Mouse (Mus musculus): Measurements from ENCODE around the gene Sema3g. TPM values are rescaled to one million over a fixed set of nuclear protein-coding genes. Genes with fewer than 3 reads are reported as not detected.

Gene Sema3g
- polyA plus RNA-seq, 1 experiment from 2014 or later, result not detected

DNA sequence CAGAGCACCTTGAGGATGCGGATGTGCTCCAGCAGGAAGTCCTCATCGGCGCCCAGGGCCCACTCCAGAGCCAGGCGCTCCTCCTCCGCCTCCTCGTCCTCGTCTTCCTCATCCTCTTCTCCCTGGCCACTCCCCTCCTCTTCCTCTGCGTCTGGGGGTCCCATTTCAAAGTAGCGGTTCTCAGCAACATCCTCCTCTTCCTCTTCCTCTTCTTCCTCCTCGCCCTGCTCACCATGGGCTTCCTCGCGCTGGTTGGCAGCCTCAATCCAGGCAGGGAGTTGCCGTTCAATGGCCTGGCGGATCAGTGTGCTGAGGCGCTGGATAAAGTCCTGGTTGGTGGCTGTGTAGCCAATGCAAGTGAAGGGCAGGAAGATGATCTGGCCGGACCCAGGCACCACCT, 40.4 kb upstream of the Sema3g start:
- no peak overlapping the region for H3K27ac ChIP-seq (ENCODE audit: low read depth, low read length)
- H3K4me3 ChIP-seq (ENCODE audit: low read depth, low read length), result no peak overlapping the region
- no peak overlapping the region for H3K9ac ChIP-seq (ENCODE audit: low read depth, low read length)
- H3K9me3 ChIP-seq (ENCODE audit: control insufficient read depth, low read length), result no peaks in the 10 kb centered on the region
- peaks cover 79% of the 10 kb centered on the region for H3K36me3 ChIP-seq (ENCODE audit: control insufficient read depth, insufficient read depth, low read length)
- 83% methylated on average over 16 of the region's 16 CpGs for WGBS
- no peaks in the 10 kb centered on the region for H3K4me1 ChIP-seq (replicated peaks; ENCODE audit: control insufficient read depth, insufficient read depth, low read length)
- H3K27me3 ChIP-seq (replicated peaks; ENCODE audit: control insufficient read depth, insufficient read depth, low read length), result no peaks in the 10 kb centered on the region
- no peak for ATAC-seq (replicated peaks; ENCODE audit: low FRiP score)
- H3K4me2 ChIP-seq, result no peak overlapping the region
- no peak for DNase-seq (ENCODE audit: low spot score)

DNA sequence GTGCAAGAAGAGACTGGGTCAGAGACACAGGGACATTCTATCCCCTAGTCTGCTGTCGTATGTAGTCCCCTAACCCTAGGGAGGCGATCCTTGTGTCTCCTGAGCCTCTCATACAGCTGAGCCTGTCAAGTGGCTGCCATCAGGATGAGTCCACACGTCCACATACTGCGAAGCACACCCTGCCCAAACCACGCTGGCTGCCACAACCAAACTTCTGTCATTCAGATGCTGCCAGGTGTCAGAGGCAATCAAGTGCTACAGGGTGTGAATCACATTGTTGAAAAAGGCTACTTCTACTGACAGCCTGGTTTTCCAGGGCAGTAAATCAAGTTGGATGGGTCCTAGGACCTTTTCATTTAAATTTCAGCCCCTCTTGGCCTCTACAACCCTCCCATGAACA, 39.9 kb upstream of the Sema3g start:
- DNase-seq (ENCODE audit: low spot score) (no peak), ATAC-seq (replicated peaks; ENCODE audit: low FRiP score) (no peak)
- Histone ChIP-seq H3K4me3 (ENCODE audit: low read depth, low read length) (no peak overlapping the region), H3K4me2 (no peak overlapping the region), H3K9ac (ENCODE audit: low read depth, low read length) (no peak overlapping the region), H3K4me1 (replicated peaks; ENCODE audit: control insufficient read depth, insufficient read depth, low read length) (peaks cover 1% of the 10 kb centered on the region; the same call in 1 of the 2 replicates), H3K27me3 (replicated peaks; ENCODE audit: control insufficient read depth, insufficient read depth, low read length) (no peaks in the 10 kb centered on the region), H3K9me3 (ENCODE audit: control insufficient read depth, low read length) (no peaks in the 10 kb centered on the region), H3K27ac (ENCODE audit: low read depth, low read length) (no peak overlapping the region), H3K36me3 (ENCODE audit: control insufficient read depth, insufficient read depth, low read length) (peaks cover 79% of the 10 kb centered on the region)
- WGBS, result 83% methylated on average over 5 of the region's 5 CpGs

DNA sequence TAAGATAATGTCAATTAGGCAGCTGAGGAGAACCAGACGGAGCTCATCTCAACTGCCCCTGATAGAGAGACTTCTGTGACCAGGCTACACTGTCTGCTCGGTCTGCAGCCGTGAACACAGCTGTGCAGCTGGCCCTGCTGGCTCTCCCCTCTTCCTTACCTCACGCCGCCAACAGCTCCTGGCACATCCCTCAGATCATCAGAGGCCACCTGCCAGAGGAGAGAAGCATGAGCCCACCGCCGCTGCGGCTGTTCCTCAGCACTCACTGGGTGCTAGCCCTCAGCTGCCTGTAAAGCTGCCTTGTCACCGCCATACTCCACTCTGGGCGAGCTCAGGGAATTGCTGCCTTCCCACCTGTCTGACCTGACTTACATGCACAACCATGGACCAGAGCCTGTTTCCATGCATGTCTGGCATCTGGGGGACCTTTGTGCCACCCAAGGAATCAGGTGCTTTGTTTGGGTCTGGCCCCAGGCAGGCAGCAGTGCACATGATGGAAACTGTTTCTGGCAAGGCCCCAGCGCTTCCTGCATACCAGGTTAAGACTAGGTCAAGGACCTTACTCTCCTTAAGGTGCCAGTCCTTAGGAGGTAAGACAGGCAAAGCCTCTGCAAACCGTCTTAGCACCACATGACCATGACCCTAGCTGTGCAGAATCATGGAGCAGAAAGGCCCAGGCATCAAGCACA, 37.8 kb upstream of the Sema3g start:
- no peak for DNase-seq (ENCODE audit: low spot score)
- Histone ChIP-seq H3K9me3 (ENCODE audit: control insufficient read depth, low read length) (no peaks in the 10 kb centered on the region), H3K4me2 (no peak overlapping the region), H3K27me3 (replicated peaks; ENCODE audit: control insufficient read depth, insufficient read depth, low read length) (no peaks in the 10 kb centered on the region), H3K4me3 (ENCODE audit: low read depth, low read length) (no peak overlapping the region), H3K9ac (ENCODE audit: low read depth, low read length) (no peak overlapping the region), H3K36me3 (ENCODE audit: control insufficient read depth, insufficient read depth, low read length) (peaks cover 76% of the 10 kb centered on the region), H3K4me1 (replicated peaks; ENCODE audit: control insufficient read depth, insufficient read depth, low read length) (peaks cover 8% of the 10 kb centered on the region), H3K27ac (ENCODE audit: low read depth, low read length) (no peak overlapping the region)
- no peak for ATAC-seq (replicated peaks; ENCODE audit: low FRiP score)
- WGBS, result 87% methylated on average over 12 of the region's 12 CpGs

DNA sequence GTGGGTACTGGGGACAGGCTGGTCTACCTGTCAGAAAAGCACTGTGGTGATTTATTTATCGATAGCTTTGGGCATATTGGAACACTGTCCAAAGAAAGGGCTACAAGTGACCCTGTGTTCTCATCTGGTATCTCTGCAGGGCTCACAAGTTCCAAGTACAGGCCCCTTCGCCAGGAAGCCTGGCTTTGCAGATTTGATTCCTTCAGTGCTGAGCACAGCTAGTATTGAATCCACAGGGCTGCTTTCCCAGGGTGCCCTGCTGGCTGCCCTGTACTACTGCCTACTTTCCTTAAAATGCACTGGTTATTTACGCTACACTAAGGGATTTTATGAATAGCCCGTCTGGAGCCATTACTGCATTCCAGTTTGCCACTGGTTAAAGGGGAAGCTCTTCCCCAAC, 36.1 kb upstream of the Sema3g start:
- no peak for DNase-seq (ENCODE audit: low spot score)

DNA sequence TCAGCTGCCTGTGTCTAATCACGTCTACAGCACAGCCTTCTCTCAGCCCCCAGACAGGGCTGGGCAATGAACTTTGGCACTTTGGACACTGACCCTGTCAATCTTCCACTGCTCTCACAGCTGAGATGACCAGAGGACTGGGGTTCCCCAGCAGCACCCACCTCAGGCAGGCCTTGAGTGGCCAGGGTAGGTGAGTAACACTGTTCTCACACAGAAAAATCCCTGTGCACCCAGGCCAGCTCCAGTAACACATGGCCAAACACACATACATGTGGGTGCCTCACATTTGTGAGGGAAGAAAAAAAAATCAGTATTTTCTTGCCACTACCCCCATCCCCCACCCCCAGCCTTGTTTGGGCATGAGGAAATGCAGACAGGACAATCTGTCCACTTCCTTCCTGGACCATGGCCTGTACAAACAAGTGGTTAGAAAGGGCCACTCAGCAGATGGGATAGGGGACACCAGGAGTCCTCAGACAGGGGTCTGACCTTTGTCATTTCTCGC, 34.8 kb upstream of the Sema3g start:
- Histone ChIP-seq H3K36me3 (ENCODE audit: control insufficient read depth, insufficient read depth, low read length) (peaks cover 74% of the 10 kb centered on the region), H3K4me2 (0 out of 2 replicates have a peak overlapping the region, but pooled peaks have one; percentile 11), H3K27ac (ENCODE audit: low read depth, low read length) (no peak overlapping the region; the same call in 1 of the 2 replicates), H3K9ac (ENCODE audit: low read depth, low read length) (no peak overlapping the region), H3K4me3 (ENCODE audit: low read depth, low read length) (no peak overlapping the region), H3K27me3 (replicated peaks; ENCODE audit: control insufficient read depth, insufficient read depth, low read length) (no peaks in the 10 kb centered on the region), H3K9me3 (ENCODE audit: control insufficient read depth, low read length) (no peaks in the 10 kb centered on the region), H3K4me1 (replicated peaks; ENCODE audit: control insufficient read depth, insufficient read depth, low read length) (peaks cover 8% of the 10 kb centered on the region)
- ATAC-seq (replicated peaks; ENCODE audit: low FRiP score) (peak; percentile 57), DNase-seq (ENCODE audit: low spot score) (no peak)
- WGBS, result 74% methylated on average over 2 of the region's 2 CpGs

More for the DNA sequence above, 36.1 kb upstream of the Sema3g start:
- Histone ChIP-seq H3K4me3 (ENCODE audit: low read depth, low read length) (no peak overlapping the region), H3K9me3 (ENCODE audit: control insufficient read depth, low read length) (no peaks in the 10 kb centered on the region), H3K4me2 (no peak overlapping the region), H3K27ac (ENCODE audit: low read depth, low read length) (no peak overlapping the region), H3K4me1 (replicated peaks; ENCODE audit: control insufficient read depth, insufficient read depth, low read length) (peaks cover 8% of the 10 kb centered on the region), H3K27me3 (replicated peaks; ENCODE audit: control insufficient read depth, insufficient read depth, low read length) (no peaks in the 10 kb centered on the region), H3K9ac (ENCODE audit: low read depth, low read length) (no peak overlapping the region), H3K36me3 (ENCODE audit: control insufficient read depth, insufficient read depth, low read length) (peaks cover 75% of the 10 kb centered on the region)
- ATAC-seq (replicated peaks; ENCODE audit: low FRiP score), result no peak
- WGBS, result 91% methylated on average over 4 of the region's 4 CpGs

DNA sequence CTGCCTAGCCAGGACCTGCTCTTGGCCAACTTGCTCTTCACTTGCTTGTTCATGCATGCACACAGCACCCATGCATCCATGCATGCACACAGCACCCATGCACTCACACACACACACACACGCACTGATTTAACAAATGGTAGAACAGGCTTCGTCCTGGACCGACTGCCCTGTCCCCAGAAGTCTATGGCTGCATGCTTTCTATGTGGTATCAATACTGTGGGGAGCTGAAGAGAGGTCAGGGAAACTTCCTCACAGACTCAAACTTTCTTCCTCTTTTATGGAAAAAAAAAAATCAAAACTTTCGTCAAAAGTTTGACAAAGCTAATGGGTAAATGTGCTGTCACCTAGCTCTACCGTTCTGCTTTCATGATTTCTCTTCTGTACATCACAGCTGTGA, 34.1 kb upstream of the Sema3g start:
- Histone ChIP-seq H3K27me3 (replicated peaks; ENCODE audit: control insufficient read depth, insufficient read depth, low read length) (no peaks in the 10 kb centered on the region), H3K4me3 (ENCODE audit: low read depth, low read length) (no peak overlapping the region), H3K36me3 (ENCODE audit: control insufficient read depth, insufficient read depth, low read length) (peaks cover 72% of the 10 kb centered on the region), H3K27ac (ENCODE audit: low read depth, low read length) (peak overlapping the region; percentile 44), H3K4me2 (peak overlapping the region; percentile 11; the same call in 1 of the 2 replicates), H3K9me3 (ENCODE audit: control insufficient read depth, low read length) (no peaks in the 10 kb centered on the region), H3K9ac (ENCODE audit: low read depth, low read length) (peak overlapping the region; percentile 3; the same call in 1 of the 2 replicates), H3K4me1 (replicated peaks; ENCODE audit: control insufficient read depth, insufficient read depth, low read length) (peaks cover 8% of the 10 kb centered on the region)
- no peak for DNase-seq (ENCODE audit: low spot score)
- 73% methylated on average over 5 of the region's 5 CpGs for WGBS
- no peak for ATAC-seq (replicated peaks; ENCODE audit: low FRiP score)

DNA sequence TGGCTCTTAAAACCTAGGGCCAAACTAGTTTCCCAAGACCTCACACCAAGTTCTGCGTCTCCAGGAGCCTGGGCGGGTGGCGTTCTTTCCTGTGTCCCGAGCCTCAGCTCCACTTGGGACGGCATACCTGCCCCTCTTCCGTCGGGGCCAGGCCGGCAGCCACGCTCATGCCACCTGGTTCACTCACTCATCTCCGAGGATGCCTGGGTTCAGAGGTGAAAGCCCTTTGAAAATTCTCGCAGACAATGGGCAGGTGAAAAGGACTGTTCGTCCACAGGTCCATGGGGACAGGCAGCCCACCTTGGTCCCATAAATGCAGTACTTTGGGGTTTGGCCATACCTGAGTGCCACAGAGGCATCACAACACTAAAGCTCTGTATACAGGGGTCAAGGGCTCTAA, 33.5 kb upstream of the Sema3g start:
- no peaks in the 10 kb centered on the region for H3K27me3 ChIP-seq (replicated peaks; ENCODE audit: control insufficient read depth, insufficient read depth, low read length)
- DNase-seq (ENCODE audit: low spot score), result no peak
- no peak overlapping the region for H3K9ac ChIP-seq (ENCODE audit: low read depth, low read length)
- no peak overlapping the region for H3K4me3 ChIP-seq (ENCODE audit: low read depth, low read length)
- H3K36me3 ChIP-seq (ENCODE audit: control insufficient read depth, insufficient read depth, low read length), result peaks cover 72% of the 10 kb centered on the region
- 90% methylated on average over 12 of the region's 12 CpGs for WGBS
- no peaks in the 10 kb centered on the region for H3K9me3 ChIP-seq (ENCODE audit: control insufficient read depth, low read length)
- no peak for ATAC-seq (replicated peaks; ENCODE audit: low FRiP score)
- H3K4me2 ChIP-seq, result no peak overlapping the region
- 0 out of 2 replicates have a peak overlapping the region, but pooled peaks have one; percentile 44 for H3K27ac ChIP-seq (ENCODE audit: low read depth, low read length)
- peaks cover 8% of the 10 kb centered on the region for H3K4me1 ChIP-seq (replicated peaks; ENCODE audit: control insufficient read depth, insufficient read depth, low read length)

DNA sequence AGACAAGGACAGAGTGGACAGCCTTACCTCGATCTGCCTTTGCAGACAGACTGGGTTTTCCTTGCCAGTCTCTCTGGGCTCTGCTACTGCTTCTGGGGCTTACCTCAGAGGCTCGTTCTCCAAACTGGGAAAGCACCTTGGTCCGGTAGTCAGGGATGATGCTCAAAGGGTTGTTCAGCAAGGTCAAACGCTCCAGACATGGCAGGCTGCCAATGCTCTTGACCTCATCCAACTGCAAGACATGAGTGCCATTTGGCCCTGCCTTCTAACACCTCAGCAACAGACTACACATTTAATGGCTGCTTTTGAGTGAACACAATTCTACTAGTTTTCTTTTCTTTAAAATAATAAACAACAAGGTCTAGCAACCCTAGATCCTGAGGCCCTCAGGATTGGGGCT, 31.0 kb upstream of the Sema3g start:
- Histone ChIP-seq H3K4me3 (ENCODE audit: low read depth, low read length) (no peak overlapping the region), H3K9me3 (ENCODE audit: control insufficient read depth, low read length) (no peaks in the 10 kb centered on the region), H3K4me2 (no peak overlapping the region), H3K4me1 (replicated peaks; ENCODE audit: control insufficient read depth, insufficient read depth, low read length) (peaks cover 8% of the 10 kb centered on the region), H3K27ac (ENCODE audit: low read depth, low read length) (no peak overlapping the region), H3K27me3 (replicated peaks; ENCODE audit: control insufficient read depth, insufficient read depth, low read length) (no peaks in the 10 kb centered on the region), H3K36me3 (ENCODE audit: control insufficient read depth, insufficient read depth, low read length) (peaks cover 75% of the 10 kb centered on the region), H3K9ac (ENCODE audit: low read depth, low read length) (no peak overlapping the region)
- WGBS, result 89% methylated on average over 4 of the region's 4 CpGs
- DNase-seq (ENCODE audit: low spot score) (no peak), ATAC-seq (replicated peaks; ENCODE audit: low FRiP score) (no peak)

DNA sequence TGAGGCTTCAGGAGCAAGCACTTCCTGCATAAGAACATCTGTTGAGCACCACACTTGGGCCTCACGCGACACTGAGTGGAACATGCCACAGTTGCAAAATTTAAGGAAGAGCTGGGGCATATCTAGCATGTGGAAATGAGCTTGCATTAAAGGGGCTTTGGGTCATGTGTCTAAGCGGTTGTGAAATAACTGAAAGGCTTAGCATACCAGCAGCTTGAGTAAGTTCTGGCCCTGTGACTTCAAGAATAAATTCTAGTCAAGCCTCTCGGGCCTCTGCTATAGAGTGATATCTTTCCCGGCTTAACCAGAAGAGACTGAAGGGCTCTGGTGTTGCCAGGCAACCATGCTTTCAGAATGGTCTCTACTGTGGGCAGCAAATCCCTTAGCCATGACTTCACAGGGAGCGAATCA, 28.9 kb upstream of the Sema3g start:
- no peak for DNase-seq (ENCODE audit: low spot score)
- Histone ChIP-seq H3K4me1 (replicated peaks; ENCODE audit: control insufficient read depth, insufficient read depth, low read length) (peaks cover 3% of the 10 kb centered on the region; the same call in 1 of the 2 replicates), H3K9me3 (ENCODE audit: control insufficient read depth, low read length) (no peaks in the 10 kb centered on the region), H3K27ac (ENCODE audit: low read depth, low read length) (no peak overlapping the region), H3K9ac (ENCODE audit: low read depth, low read length) (no peak overlapping the region), H3K4me2 (no peak overlapping the region), H3K36me3 (ENCODE audit: control insufficient read depth, insufficient read depth, low read length) (peaks cover 81% of the 10 kb centered on the region), H3K27me3 (replicated peaks; ENCODE audit: control insufficient read depth, insufficient read depth, low read length) (no peaks in the 10 kb centered on the region), H3K4me3 (ENCODE audit: low read depth, low read length) (no peak overlapping the region)
- 78% methylated on average over 6 of the region's 6 CpGs for WGBS
- ATAC-seq (replicated peaks; ENCODE audit: low FRiP score), result no peak
